In genomic region chr16:8736032-8736431, GRCm38 (mm10) we compare ENCODE assay signal across 7 mouse cellular contexts. TPM values are rescaled to one million over a fixed set of nuclear protein-coding genes. Genes with fewer than 3 reads are reported as not detected.
DNase-seq lines count a peak whose midpoint lies in the region; ATAC-seq and TF ChIP-seq lines count a peak whose summit lies in the region.

No protein-coding gene starts in this region.

- ATAC-seq in heart, embryonic 15.5 days (replicated peaks; ENCODE audit: insufficient number of reproducible peaks, insufficient read depth, low FRiP score, low read depth) = no peak
- no peak for ATAC-seq in liver, embryonic 14.5 days (ENCODE audit: insufficient read depth)
- no peak for ATAC-seq in stomach, embryonic 14.5 days (ENCODE audit: insufficient number of reproducible peaks, insufficient read depth, low FRiP score, low read depth)

- no peaks in the 10 kb centered on the region for H3K9me3 ChIP-seq in ES-Bruce4 (replicated peaks; ENCODE audit: control insufficient read depth, insufficient read depth, low read length, poor library complexity, severe bottlenecking)
- no peaks in the 10 kb centered on the region for H3K9me3 ChIP-seq in heart, embryonic 15.5 days (replicated peaks)
- no peaks in the 10 kb centered on the region for H3K9me3 ChIP-seq in liver, embryonic 14.5 days (ENCODE audit: control insufficient read depth, low read length)
- no peaks in the 10 kb centered on the region for H3K9me3 ChIP-seq in stomach, embryonic 14.5 days (ENCODE audit: control insufficient read depth, low read depth, low read length)

- H3K4me2 ChIP-seq in heart, embryonic 15.5 days = peak overlapping the region; percentile 90
- H3K4me2 ChIP-seq in liver, embryonic 14.5 days (ENCODE audit: low read depth) = peak overlapping the region; percentile 94
- H3K4me2 ChIP-seq in stomach, embryonic 14.5 days (replicated peaks; ENCODE audit: low read depth, low read length) = peak overlapping the region; percentile 92

- peaks cover 8% of the 10 kb centered on the region for H3K4me1 ChIP-seq in ES-Bruce4 (ENCODE audit: control insufficient read depth, insufficient read depth, low read length)
- peaks cover 33% of the 10 kb centered on the region for H3K4me1 ChIP-seq in bone marrow macrophage, adult 2 months (ENCODE audit: control insufficient read depth, insufficient read depth, low read length)
- H3K4me1 ChIP-seq in heart, embryonic 15.5 days (replicated peaks) = peaks cover 47% of the 10 kb centered on the region
- H3K4me1 ChIP-seq in liver, embryonic 14.5 days (replicated peaks; ENCODE audit: control insufficient read depth in 2 of 2, insufficient read depth in 2 of 2, low read length in 1 of 2) = peaks cover 44 to 59% of the 10 kb centered on the region in 2 experiments
- H3K4me1 ChIP-seq in stomach, embryonic 14.5 days (ENCODE audit: control insufficient read depth, insufficient read depth, low read length) = peaks cover 15% of the 10 kb centered on the region

- intact Hi-C loops in left cerebral cortex, postnatal 14 days (cut with DNase I) = loop anchor here (2.0 kb wide), 1 partner anchor 95 kb away; the partner anchor contains the start of gene 1810013L24Rik

- TF ChIP-seq CTCF in ES-Bruce4 (IDR thresholded peaks at IDR 0.05; ENCODE audit: low read depth, low read length) = no peak
- TF ChIP-seq CTCF in bone marrow macrophage, adult 2 months (IDR thresholded peaks at IDR 0.05; ENCODE audit: low read depth, low read length) = no peak
- TF ChIP-seq CTCF in liver, embryonic 14.5 days (IDR thresholded peaks at IDR 0.05; ENCODE audit: low read depth) = peak; percentile 39; the same call in 1 of the 2 replicates

- H3K4me3 ChIP-seq in ES-Bruce4 (ENCODE audit: low read depth, low read length) = peak overlapping the region; percentile 39
- peak overlapping the region; percentile 75 for H3K4me3 ChIP-seq in bone marrow macrophage, adult 2 months (ENCODE audit: insufficient read depth, low read length)
- peak overlapping the region; percentile 93 for H3K4me3 ChIP-seq in heart, embryonic 15.5 days
- peak overlapping the region; percentile 91 to 99 for H3K4me3 ChIP-seq in liver, embryonic 14.5 days (ENCODE audit: insufficient read depth in 1 of 2, low read depth in 2 of 2, low read length in 2 of 2)
- peak overlapping the region; percentile 100 for H3K4me3 ChIP-seq in stomach, embryonic 14.5 days (ENCODE audit: low read depth, low read length)

- no peak overlapping the region for H3K27ac ChIP-seq in ES-Bruce4 (ENCODE audit: insufficient read depth, low read length)
- no peak overlapping the region for H3K27ac ChIP-seq in bone marrow macrophage, adult 2 months (ENCODE audit: insufficient read depth, low read depth, low read length)
- no peak overlapping the region for H3K27ac ChIP-seq in heart, embryonic 15.5 days
- H3K27ac ChIP-seq in liver, embryonic 14.5 days = peak overlapping the region; percentile 76
- H3K27ac ChIP-seq in stomach, embryonic 14.5 days (ENCODE audit: low read length) = no peak overlapping the region

- TF ChIP-seq EP300 in ES-Bruce4 (IDR thresholded peaks at IDR 0.05; ENCODE audit: insufficient read depth, low read depth, low read length) = 0 out of 2 replicates have a peak, but pooled peaks have one; percentile 21
- TF ChIP-seq EP300 in liver, embryonic 14.5 days (IDR thresholded peaks at IDR 0.05; ENCODE audit: low read depth) = no peak

- DNase-seq in liver, embryonic 14.5 days (ENCODE audit: low read depth in 3 of 3, low spot score in 3 of 3) = peak in 1 of 3 experiments; percentile 23
- no peak for DNase-seq in left cerebral cortex, postnatal 14 days (ENCODE audit: low spot score in 2 of 2)
- no peak for DNase-seq in frontal cortex, postnatal 36 days (ENCODE audit: low spot score in 2 of 2)

- H3K9ac ChIP-seq in ES-Bruce4 (ENCODE audit: low read depth, poor library complexity, severe bottlenecking) = peak overlapping the region; percentile 99
- 0 out of 2 replicates have a peak overlapping the region, but pooled peaks have one; percentile 92 for H3K9ac ChIP-seq in heart, embryonic 15.5 days
- peak overlapping the region; percentile 91 for H3K9ac ChIP-seq in liver, embryonic 14.5 days (replicated peaks)
- H3K9ac ChIP-seq in stomach, embryonic 14.5 days (replicated peaks; ENCODE audit: low read depth, low read length) = no peak overlapping the region

- no peak for TF ChIP-seq POLR2A in ES-Bruce4 (IDR thresholded peaks at IDR 0.05; ENCODE audit: insufficient read depth, low read length)
- TF ChIP-seq POLR2A in bone marrow macrophage, adult 2 months (IDR thresholded peaks at IDR 0.05; ENCODE audit: borderline replicate concordance, low read depth, low read length) = no peak

- 0 out of 2 replicates have a peak, but pooled peaks cover 4% of the 10 kb centered on the region for H3K36me3 ChIP-seq in ES-Bruce4 (ENCODE audit: control insufficient read depth, insufficient read depth, low read length, poor library complexity, severe bottlenecking)
- no peaks in the 10 kb centered on the region for H3K36me3 ChIP-seq in heart, embryonic 15.5 days
- H3K36me3 ChIP-seq in liver, embryonic 14.5 days (replicated peaks; ENCODE audit: control insufficient read depth, insufficient read depth, low read depth) = peaks cover 26% of the 10 kb centered on the region
- H3K36me3 ChIP-seq in stomach, embryonic 14.5 days (ENCODE audit: control insufficient read depth, insufficient read depth, low read length) = no peaks in the 10 kb centered on the region; the same call in 1 of the 2 replicates

- WGBS in heart, embryonic 15.5 days = 14% methylated on average over 8 of the region's 8 CpGs
- 8% methylated on average over 8 of the region's 8 CpGs for WGBS in liver, embryonic 14.5 days (ENCODE audit: insufficient replicate concordance)
- WGBS in stomach, embryonic 14.5 days = 6% methylated on average over 8 of the region's 8 CpGs

- H3K27me3 ChIP-seq in ES-Bruce4 (ENCODE audit: control insufficient read depth, insufficient read depth, low read length, poor library complexity, severe bottlenecking) = no peaks in the 10 kb centered on the region
- no peaks in the 10 kb centered on the region for H3K27me3 ChIP-seq in heart, embryonic 15.5 days
- H3K27me3 ChIP-seq in liver, embryonic 14.5 days (ENCODE audit: control insufficient read depth, insufficient read depth, low read length) = no peaks in the 10 kb centered on the region
- H3K27me3 ChIP-seq in stomach, embryonic 14.5 days (ENCODE audit: control insufficient read depth, insufficient read depth, low read length) = no peaks in the 10 kb centered on the region

RNA-seq across cellular contexts. Expression of gene Gm5767, which starts 55.5 kb away (rescaled TPM):
- polyA plus RNA-seq in ES-Bruce4 (2011; ENCODE audit: insufficient read depth, insufficient read length, low read depth, missing spikeins) = not detected in 2 replicates
- not detected in 2 replicates for polyA plus RNA-seq in bone marrow macrophage, adult 2 months (2012; ENCODE audit: insufficient read depth, insufficient read length, missing spikeins)
- polyA plus RNA-seq in heart, embryonic 15.5 days (2015; fragmentation: Nextera tagmentation; extraction: Ambion mirVana) = not detected in 2 replicates
- polyA plus RNA-seq in liver, embryonic 14.5 days (2012; rRNA removed) = 0.07 TPM in 1 of 2 replicates, not detected in the other
- polyA plus RNA-seq in liver, embryonic 14.5 days (2014; fragmentation: Nextera tagmentation; extraction: Ambion mirVana) = not detected in 2 replicates
- not detected in 2 replicates for polyA plus RNA-seq in stomach, embryonic 14.5 days (2014; fragmentation: Nextera tagmentation; extraction: Ambion mirVana)
- not detected for total RNA-seq in left cerebral cortex, postnatal 14 days (2021)

RNA-seq across cellular contexts. Expression of gene Usp7, which starts 56.1 kb away (rescaled TPM):
- 339 and 341 TPM in 2 replicates for polyA plus RNA-seq in ES-Bruce4 (2011; ENCODE audit: insufficient read depth, insufficient read length, low read depth, missing spikeins)
- 61.2 and 65.5 TPM in 2 replicates for polyA plus RNA-seq in bone marrow macrophage, adult 2 months (2012; ENCODE audit: insufficient read depth, insufficient read length, missing spikeins)
- polyA plus RNA-seq in heart, embryonic 15.5 days (2015; fragmentation: Nextera tagmentation; extraction: Ambion mirVana) = 12.5 and 15.6 TPM in 2 replicates
- 37.6 and 57.5 TPM in 2 replicates for polyA plus RNA-seq in liver, embryonic 14.5 days (2012; rRNA removed)
- polyA plus RNA-seq in liver, embryonic 14.5 days (2014; fragmentation: Nextera tagmentation; extraction: Ambion mirVana) = 35.5 and 41.9 TPM in 2 replicates
- 56.6 and 65.0 TPM in 2 replicates for polyA plus RNA-seq in stomach, embryonic 14.5 days (2014; fragmentation: Nextera tagmentation; extraction: Ambion mirVana)
- 100 to 1,000 TPM; 155 to 156 TPM for total RNA-seq in left cerebral cortex, postnatal 14 days (2021)

Comparison
In these comparisons a context has a peak if more than half of its experiments do, and no peak if none do; other contexts are left out.
1. H3K4me3 ChIP-seq: peak in every context shown above with its lines; median percentile 100 in stomach, embryonic 14.5 days; 95 in liver, embryonic 14.5 days; 93 in heart, embryonic 15.5 days; 75 in bone marrow macrophage, adult 2 months; 39 in ES-Bruce4.